In the genomic region with DNA sequence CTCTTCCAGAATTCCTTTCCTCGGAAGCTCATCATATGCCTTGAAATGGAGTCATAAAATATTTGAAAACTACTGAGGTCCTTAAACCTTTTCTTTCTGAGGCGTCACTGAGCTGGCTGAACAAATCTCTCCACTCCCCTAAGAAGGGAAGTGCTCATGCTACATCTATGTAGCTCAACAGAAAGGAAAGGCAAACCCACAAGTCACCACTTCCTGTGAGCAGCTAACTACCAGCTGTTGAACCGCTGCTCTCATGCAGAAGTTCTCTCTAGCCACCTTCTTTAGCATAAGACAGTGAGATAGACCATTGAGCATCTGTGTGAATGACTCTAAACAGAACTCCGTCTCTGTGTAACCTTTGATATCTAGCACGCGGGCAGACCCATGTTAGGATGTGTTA, we compare ENCODE assay signal across 10 mouse cellular contexts.
DNase-seq lines count a peak whose midpoint lies in the region; ATAC-seq and TF ChIP-seq lines count a peak whose summit lies in the region.
"Had no signal": no experiment of that assay in that cellular context is flagged by ENCODE, and none has a peak within 500 bp of the region (broad histone marks: within the 10 kb centered on the region; RNA-seq: fewer than 3 reads in every experiment).

No protein-coding gene starts in this region.

- H3K9me3 ChIP-seq in MEL (replicated peaks; ENCODE audit: insufficient read depth, low read length): no peaks in the 10 kb centered on the region
- H3K9me3 ChIP-seq in lung, postnatal 0 days (ENCODE audit: low read length): no peaks in the 10 kb centered on the region
- H3K9me3 ChIP-seq: intestine, embryonic 15.5 days; limb, embryonic 15.5 days had no signal

- H3K36me3 ChIP-seq in MEL (ENCODE audit: control insufficient read depth in 1 of 2, insufficient read depth in 2 of 2, low read length in 2 of 2): peaks cover 0 to 15% of the 10 kb centered on the region in 2 experiments; a peak in 2 of 4 replicates
- H3K36me3 ChIP-seq in lung, postnatal 0 days (ENCODE audit: insufficient read depth, low read length): no peaks in the 10 kb centered on the region
- H3K36me3 ChIP-seq in spleen, adult 2 months (ENCODE audit: control insufficient read depth, insufficient read depth, low read length): no peaks in the 10 kb centered on the region
- H3K36me3 ChIP-seq: intestine, embryonic 15.5 days; limb, embryonic 15.5 days had no signal

- WGBS in lung, postnatal 0 days: 73% methylated on average over 6 of the region's 6 CpGs
- 6% methylated on average over 6 of the region's 6 CpGs for WGBS in spleen, adult 2 months

- peak; percentile 75 for TF ChIP-seq EP300 in MEL (IDR thresholded peaks at IDR 0.05; ENCODE audit: low read depth in 1 of 2, low read length in 2 of 2)
- no peak for TF ChIP-seq EP300 in lung, postnatal 0 days (IDR thresholded peaks at IDR 0.05)

- H3K9ac ChIP-seq in MEL (ENCODE audit: control insufficient read depth, low read depth, low read length, poor library complexity, severe bottlenecking): no peak overlapping the region
- H3K9ac ChIP-seq in lung, postnatal 0 days (replicated peaks; ENCODE audit: low read depth): no peak overlapping the region
- H3K9ac ChIP-seq: intestine, embryonic 15.5 days; limb, embryonic 15.5 days had no signal

- H3K27me3 ChIP-seq in MEL (ENCODE audit: control insufficient read depth in 1 of 2, insufficient read depth in 2 of 2, low read length in 2 of 2): no peaks in the 10 kb centered on the region
- H3K27me3 ChIP-seq in lung, postnatal 0 days (replicated peaks; ENCODE audit: insufficient read depth, low read length): no peaks in the 10 kb centered on the region
- no peaks in the 10 kb centered on the region for H3K27me3 ChIP-seq in spleen, adult 2 months (ENCODE audit: control insufficient read depth, insufficient read depth, low read length)
- H3K27me3 ChIP-seq: intestine, embryonic 15.5 days; limb, embryonic 15.5 days had no signal

- H3K4me2 ChIP-seq in lung, postnatal 0 days (replicated peaks; ENCODE audit: low read depth, low read length): no peak overlapping the region
- H3K4me2 ChIP-seq: intestine, embryonic 15.5 days; limb, embryonic 15.5 days had no signal

- no peak for TF ChIP-seq POLR2A in MEL (IDR thresholded peaks at IDR 0.05; ENCODE audit: control insufficient read depth in 1 of 2, insufficient read depth in 1 of 2, low read depth in 1 of 2, low read length in 2 of 2, poor library complexity in 1 of 2)
- peak; percentile 61; the same call in 1 of the 2 replicates for TF ChIP-seq POLR2A in spleen, adult 2 months (IDR thresholded peaks at IDR 0.05; ENCODE audit: low read depth, low read length)

- TF ChIP-seq CTCF in MEL (IDR thresholded peaks at IDR 0.05 in 2 of 3, conservative IDR thresholded peaks at IDR 0.05 in 1 of 3; ENCODE audit: control insufficient read depth in 1 of 3, insufficient read depth in 1 of 3, low read depth in 2 of 3, low read length in 3 of 3, poor library complexity in 1 of 3, severe bottlenecking in 1 of 3): no peak
- no peak for TF ChIP-seq CTCF in lung, postnatal 0 days (IDR thresholded peaks at IDR 0.05)
- no peak for TF ChIP-seq CTCF in spleen, adult 2 months (IDR thresholded peaks at IDR 0.05; ENCODE audit: extremely low read depth, insufficient read depth, insufficient read length, insufficient replicate concordance)

- no peak for ATAC-seq in lung, postnatal 0 days
- ATAC-seq: intestine, embryonic 15.5 days had no signal

- intact Hi-C loops in heart, postnatal 14 days (cut with DNase I): no loop called here

- H3K4me1 ChIP-seq in MEL (ENCODE audit: control insufficient read depth in 1 of 2, insufficient read depth in 2 of 2, low read length in 2 of 2): peaks cover 3 to 14% of the 10 kb centered on the region in 2 experiments
- H3K4me1 ChIP-seq in lung, postnatal 0 days (ENCODE audit: insufficient read depth, low read depth, low read length): no peaks in the 10 kb centered on the region
- peaks cover 22% of the 10 kb centered on the region for H3K4me1 ChIP-seq in spleen, adult 2 months (ENCODE audit: control insufficient read depth, insufficient read depth, insufficient read length)
- H3K4me1 ChIP-seq: intestine, embryonic 15.5 days; limb, embryonic 15.5 days had no signal

- no peak for TF ChIP-seq RAD21 in MEL (IDR thresholded peaks at IDR 0.05; ENCODE audit: low read depth, low read length)

- DNase-seq in heart, adult 11 months: peak; percentile 96
- DNase-seq in heart, postnatal 14 days: no peak
- DNase-seq in MEL (ENCODE audit: low read depth, low spot score): peak; percentile 88
- DNase-seq in lung, postnatal 0 days (ENCODE audit: low spot score): peak; percentile 58
- DNase-seq in spleen, adult 2 months (ENCODE audit: low read depth in 1 of 2, low spot score in 2 of 2): peak; percentile 73 to 82
- DNase-seq in neural tube, embryonic 10.5 days (ENCODE audit: extremely low spot score, low spot score): no peak
- DNase-seq in gastrocnemius, adult 18-20 months (ENCODE audit: low spot score): no peak
- no peak for DNase-seq in kidney, adult 18-20 months

- H3K4me3 ChIP-seq in MEL (ENCODE audit: control insufficient read depth in 1 of 2, insufficient read depth in 1 of 2, low read depth in 2 of 2, low read length in 2 of 2): no peak overlapping the region
- no peak overlapping the region for H3K4me3 ChIP-seq in lung, postnatal 0 days (ENCODE audit: low read depth, low read length)
- peak overlapping the region; percentile 66 for H3K4me3 ChIP-seq in spleen, adult 2 months (ENCODE audit: extremely low read depth, insufficient read depth, insufficient read length)
- H3K4me3 ChIP-seq: intestine, embryonic 15.5 days; limb, embryonic 15.5 days had no signal

- H3K27ac ChIP-seq in MEL (ENCODE audit: control insufficient read depth, low read depth, low read length): peak overlapping the region; percentile 64
- no peak overlapping the region for H3K27ac ChIP-seq in lung, postnatal 0 days (ENCODE audit: low read length)
- H3K27ac ChIP-seq in spleen, adult 2 months (ENCODE audit: insufficient read depth, low read length): peak overlapping the region; percentile 79
- H3K27ac ChIP-seq: intestine, embryonic 15.5 days; limb, embryonic 15.5 days had no signal

- no peaks in the 10 kb centered on the region for H3K79me2 ChIP-seq in MEL (ENCODE audit: control insufficient read depth, insufficient read depth, low read length, poor library complexity)

TF ChIP-seq in MEL, 35 proteins besides CTCF, POLR2A, EP300 and RAD21 (continues in another document):
- TF ChIP-seq GABPA (IDR thresholded peaks at IDR 0.05; ENCODE audit: low read depth, low read length): no peak
- TF ChIP-seq NELFE (IDR thresholded peaks at IDR 0.05; ENCODE audit: low read depth, low read length): no peak
- TF ChIP-seq ZC3H11A (IDR thresholded peaks at IDR 0.05; ENCODE audit: low read depth, low read length): no peak
- TF ChIP-seq CHD1 (IDR thresholded peaks at IDR 0.05; ENCODE audit: low read depth, low read length): no peak
- TF ChIP-seq ELF1 (IDR thresholded peaks at IDR 0.05; ENCODE audit: low read depth, low read length): 0 out of 2 replicates have a peak, but pooled peaks have one; percentile 46
- TF ChIP-seq POLR2AphosphoS2 (IDR thresholded peaks at IDR 0.05; ENCODE audit: low read length): no peak
- TF ChIP-seq NRF1 (IDR thresholded peaks at IDR 0.05; ENCODE audit: insufficient read depth, low read depth, low read length, poor library complexity, severe bottlenecking): no peak
- peak; percentile 43 for TF ChIP-seq TAL1 (IDR thresholded peaks at IDR 0.05; ENCODE audit: low read length)
- no peak for TF ChIP-seq UBTF (IDR thresholded peaks at IDR 0.05; ENCODE audit: borderline replicate concordance, insufficient read depth, low read depth, low read length)
- TF ChIP-seq MAFK (IDR thresholded peaks at IDR 0.05; ENCODE audit: borderline replicate concordance, low read depth, low read length): no peak
- TF ChIP-seq CHD2 (IDR thresholded peaks at IDR 0.05; ENCODE audit: low read length): no peak
- TF ChIP-seq HCFC1 (IDR thresholded peaks at IDR 0.05; ENCODE audit: low read depth, low read length): no peak
- TF ChIP-seq MYC (IDR thresholded peaks at IDR 0.05; ENCODE audit: low read depth, low read length): no peak
- peak; percentile 56 for TF ChIP-seq RCOR1 (IDR thresholded peaks at IDR 0.05; ENCODE audit: low read depth, low read length)
- TF ChIP-seq SIN3A (IDR thresholded peaks at IDR 0.05; ENCODE audit: low read length): peak; percentile 63
- no peak for TF ChIP-seq MAZ (IDR thresholded peaks at IDR 0.05; ENCODE audit: low read depth, low read length)
- TF ChIP-seq SMC3 (IDR thresholded peaks at IDR 0.05; ENCODE audit: low read depth, low read length): no peak
- TF ChIP-seq JUND (IDR thresholded peaks at IDR 0.05; ENCODE audit: low read depth, low read length): no peak
- TF ChIP-seq GATA1 (IDR thresholded peaks at IDR 0.05; ENCODE audit: low read depth, low read length): peak; percentile 54
- TF ChIP-seq ZNF384 (IDR thresholded peaks at IDR 0.05; ENCODE audit: low read depth, low read length): no peak
- TF ChIP-seq KAT2A (conservative IDR thresholded peaks at IDR 0.05; ENCODE audit: low read depth, low read length): no peak
- peak; percentile 57 for TF ChIP-seq MYB (IDR thresholded peaks at IDR 0.05; ENCODE audit: low read depth, low read length)
- TF ChIP-seq BHLHE40 (IDR thresholded peaks at IDR 0.05; ENCODE audit: borderline replicate concordance, low read depth, low read length): peak; percentile 51; the same call in 1 of the 2 replicates
- peak; percentile 45; the same call in 1 of the 2 replicates for TF ChIP-seq TCF12 (IDR thresholded peaks at IDR 0.05; ENCODE audit: low read depth, low read length)
- TF ChIP-seq ETS1 (IDR thresholded peaks at IDR 0.05; ENCODE audit: low read depth, low read length): peak; percentile 96
- TF ChIP-seq TBP (IDR thresholded peaks at IDR 0.05; ENCODE audit: low read depth, low read length): no peak
- no peak for TF ChIP-seq E2F4 (IDR thresholded peaks at IDR 0.05; ENCODE audit: borderline replicate concordance, low read depth, low read length)
- TF ChIP-seq ZMIZ1 (IDR thresholded peaks at IDR 0.05; ENCODE audit: low read depth, low read length): no peak
- no peak for TF ChIP-seq ZKSCAN1 (IDR thresholded peaks at IDR 0.05; ENCODE audit: low read depth, low read length)
- peak; percentile 38 for TF ChIP-seq MXI1 (IDR thresholded peaks at IDR 0.05; ENCODE audit: low read depth, low read length)
- no peak for TF ChIP-seq POLR2AphosphoS5 (IDR thresholded peaks at IDR 0.05; ENCODE audit: borderline replicate concordance, low read depth, low read length)
- no peak for TF ChIP-seq USF2 (IDR thresholded peaks at IDR 0.05; ENCODE audit: borderline replicate concordance in 1 of 2, insufficient read depth in 1 of 2, low read depth in 1 of 2, low read length in 2 of 2)
- TF ChIP-seq USF1 (IDR thresholded peaks at IDR 0.05; ENCODE audit: low read depth, low read length): no peak
- TF ChIP-seq MEF2A (IDR thresholded peaks at IDR 0.05; ENCODE audit: extremely low read depth, insufficient replicate concordance, low read depth, low read length, poor library complexity, severe bottlenecking): no peak

Comparison
In these comparisons a context has a peak if more than half of its experiments do, and no peak if none do; other contexts are left out.
1. DNase-seq: peak in heart, adult 11 months (single experiment), MEL (single experiment), lung, postnatal 0 days (single experiment) and spleen, adult 2 months (2 of 2); none in heart, postnatal 14 days (0 of 2), neural tube, embryonic 10.5 days (single experiment), gastrocnemius, adult 18-20 months (single experiment) and kidney, adult 18-20 months (single experiment).